Comparison of ENCODE assay signal across 8 mouse cellular contexts in genomic region chr1:64121559-64122465, GRCm38 (mm10). TPM values are rescaled to one million over a fixed set of nuclear protein-coding genes. Genes with fewer than 3 reads are reported as not detected.
A peak's percentile ranks its signal among the peaks of the same experiment; 100 is the strongest.
DNase-seq lines count a peak whose midpoint lies in the region; ATAC-seq lines count a peak whose summit lies in the region.

TSS of gene Klf7 (minus strand) at chr1:64122282.

- ATAC-seq in hindbrain, embryonic 14.5 days (ENCODE audit: low FRiP score) = peak; percentile 98

- H3K27ac ChIP-seq in hindbrain, embryonic 14.5 days = peak within 1 kb of the TSS; percentile 100

- peak within 1 kb of the TSS; percentile 62 for H3K4me2 ChIP-seq in hindbrain, embryonic 14.5 days (replicated peaks)

- H3K27me3 ChIP-seq in hindbrain, embryonic 14.5 days (ENCODE audit: control insufficient read depth, insufficient read depth, low read length) = no peaks in the 10 kb centered on the region

- peak within 1 kb of the TSS; percentile 78 for H3K4me3 ChIP-seq in hindbrain, embryonic 14.5 days (replicated peaks; ENCODE audit: low read length)

- H3K9me3 ChIP-seq in hindbrain, embryonic 14.5 days (ENCODE audit: control insufficient read depth, low read length) = no peaks in the 10 kb centered on the region

- WGBS in hindbrain, embryonic 14.5 days = under 1% methylated on average over 79 of the region's 82 CpGs

- peak; percentile 99 for DNase-seq in R1 (ENCODE audit: low read depth, low spot score)
- DNase-seq in cerebellum, postnatal 25 days = peak; percentile 97
- DNase-seq in frontal cortex, postnatal 25 days (ENCODE audit: low spot score in 2 of 2) = peak; percentile 93 to 98
- DNase-seq in hindbrain, embryonic 14.5 days (ENCODE audit: low spot score) = peak; percentile 99
- DNase-seq in layer of hippocampus, postnatal 36 days = peak; percentile 97 to 98
- DNase-seq in lung, postnatal 36 days = peak; percentile 99
- DNase-seq in retina, postnatal 1 day = peak; percentile 100
- peak; percentile 90 to 97 for DNase-seq in urinary bladder, adult 18-20 months (ENCODE audit: low spot score in 2 of 2)

- no peaks in the 10 kb centered on the region for H3K36me3 ChIP-seq in hindbrain, embryonic 14.5 days (replicated peaks; ENCODE audit: control insufficient read depth, insufficient read depth)

- peaks cover 25% of the 10 kb centered on the region for H3K4me1 ChIP-seq in hindbrain, embryonic 14.5 days (replicated peaks; ENCODE audit: control insufficient read depth, insufficient read depth, low read length)

- peak within 1 kb of the TSS; percentile 98 for H3K9ac ChIP-seq in hindbrain, embryonic 14.5 days

RNA-seq across cellular contexts. Expression of gene Klf7, which starts in this region (rescaled TPM):
- polyA plus RNA-seq in hindbrain, embryonic 14.5 days (2014; fragmentation: Nextera tagmentation; extraction: Ambion mirVana) = 80.1 and 86.6 TPM in 2 replicates
- 10 to 100 TPM; 31.7 to 31.8 TPM for total RNA-seq in layer of hippocampus, postnatal 36 days (2021)

Comparison
In these comparisons a context has a peak if more than half of its experiments do, and no peak if none do; other contexts are left out.
1. Peak in every context shown above with its lines: DNase-seq, ATAC-seq, H3K4me3 ChIP-seq and H3K27ac ChIP-seq.